Mouse (Mus musculus): ENCODE measurements around the gene Prrt1. TPM values are rescaled to one million over a fixed set of nuclear protein-coding genes. Genes with fewer than 3 reads are reported as not detected.

Gene Prrt1
- total and polyA plus RNA-seq, 3 experiments, result 1.0 TPM; not detected in 2

- no peaks in the 10 kb centered on the region for H3K36me3 ChIP-seq (ENCODE audit: control insufficient read depth in 1 of 2, insufficient read depth in 2 of 2, low read length in 2 of 2)
- no peaks in the 10 kb centered on the region for H3K27me3 ChIP-seq (ENCODE audit: control insufficient read depth in 1 of 2, insufficient read depth in 2 of 2, low read length in 2 of 2)
- DNase-seq (ENCODE audit: low read depth, low spot score), result no peak
- no peak overlapping the region for H3K4me3 ChIP-seq (ENCODE audit: control insufficient read depth in 1 of 2, insufficient read depth in 1 of 2, low read depth in 2 of 2, low read length in 2 of 2)
- no peak for TF ChIP-seq BHLHE40 (IDR thresholded peaks at IDR 0.05; ENCODE audit: borderline replicate concordance, low read depth, low read length)
- no peak for TF ChIP-seq ZC3H11A (IDR thresholded peaks at IDR 0.05; ENCODE audit: low read depth, low read length)
- no peak for TF ChIP-seq CHD1 (IDR thresholded peaks at IDR 0.05; ENCODE audit: low read depth, low read length)
- no peak for TF ChIP-seq UBTF (IDR thresholded peaks at IDR 0.05; ENCODE audit: borderline replicate concordance, insufficient read depth, low read depth, low read length)
- TF ChIP-seq HCFC1 (IDR thresholded peaks at IDR 0.05; ENCODE audit: low read depth, low read length), result no peak
- no peak for TF ChIP-seq RAD21 (IDR thresholded peaks at IDR 0.05; ENCODE audit: low read depth, low read length)
- TF ChIP-seq MAX (IDR thresholded peaks at IDR 0.05; ENCODE audit: low read length), result no peak
- no peak for TF ChIP-seq POLR2AphosphoS2 (IDR thresholded peaks at IDR 0.05; ENCODE audit: low read length)
- no peak for TF ChIP-seq ETS1 (IDR thresholded peaks at IDR 0.05; ENCODE audit: low read depth, low read length)
- TF ChIP-seq MYC (IDR thresholded peaks at IDR 0.05; ENCODE audit: low read depth, low read length), result no peak
- no peak for TF ChIP-seq MXI1 (IDR thresholded peaks at IDR 0.05; ENCODE audit: low read depth, low read length)
- no peak for TF ChIP-seq ELF1 (IDR thresholded peaks at IDR 0.05; ENCODE audit: low read depth, low read length)
- no peak for TF ChIP-seq ZKSCAN1 (IDR thresholded peaks at IDR 0.05; ENCODE audit: low read depth, low read length)
- no peak for TF ChIP-seq TCF12 (IDR thresholded peaks at IDR 0.05; ENCODE audit: low read depth, low read length)
- no peak for TF ChIP-seq CHD2 (IDR thresholded peaks at IDR 0.05; ENCODE audit: low read length)
- no peak for TF ChIP-seq TBP (IDR thresholded peaks at IDR 0.05; ENCODE audit: low read depth, low read length)
- TF ChIP-seq EP300 (IDR thresholded peaks at IDR 0.05; ENCODE audit: low read depth in 1 of 2, low read length in 2 of 2), result no peak
- no peak overlapping the region for H3K27ac ChIP-seq (ENCODE audit: control insufficient read depth, low read depth, low read length)
- no peak overlapping the region for H3K9ac ChIP-seq (ENCODE audit: control insufficient read depth, low read depth, low read length, poor library complexity, severe bottlenecking)
- no peaks in the 10 kb centered on the region for H3K79me2 ChIP-seq (ENCODE audit: control insufficient read depth, insufficient read depth, low read length, poor library complexity)
- H3K9me3 ChIP-seq (replicated peaks; ENCODE audit: insufficient read depth, low read length), result no peaks in the 10 kb centered on the region
- no peaks in the 10 kb centered on the region for H3K4me1 ChIP-seq (ENCODE audit: control insufficient read depth in 1 of 2, insufficient read depth in 2 of 2, low read length in 2 of 2)
These were observed 43.8 kb downstream of the Prrt1 start for GRCm38 (mm10) chr17:34673139-34673538.

GRCm38 (mm10) chr17:34674524-34675204 lies 45.3 kb downstream of the Prrt1 start:
- Histone ChIP-seq H3K4me1 (ENCODE audit: control insufficient read depth in 1 of 2, insufficient read depth in 2 of 2, low read length in 2 of 2) (no peaks in the 10 kb centered on the region), H3K9me3 (replicated peaks; ENCODE audit: insufficient read depth, low read length) (no peaks in the 10 kb centered on the region), H3K79me2 (ENCODE audit: control insufficient read depth, insufficient read depth, low read length, poor library complexity) (no peaks in the 10 kb centered on the region), H3K4me3 (ENCODE audit: control insufficient read depth in 1 of 2, insufficient read depth in 1 of 2, low read depth in 2 of 2, low read length in 2 of 2) (no peak overlapping the region), H3K27me3 (ENCODE audit: control insufficient read depth in 1 of 2, insufficient read depth in 2 of 2, low read length in 2 of 2) (no peaks in the 10 kb centered on the region), H3K9ac (ENCODE audit: control insufficient read depth, low read depth, low read length, poor library complexity, severe bottlenecking) (no peak overlapping the region), H3K36me3 (ENCODE audit: control insufficient read depth in 1 of 2, insufficient read depth in 2 of 2, low read length in 2 of 2) (no peaks in the 10 kb centered on the region), H3K27ac (ENCODE audit: control insufficient read depth, low read depth, low read length) (no peak overlapping the region)
- TF ChIP-seq MEF2A (IDR thresholded peaks at IDR 0.05; ENCODE audit: extremely low read depth, insufficient replicate concordance, low read depth, low read length, poor library complexity, severe bottlenecking), result no peak
- no peak for TF ChIP-seq GABPA (IDR thresholded peaks at IDR 0.05; ENCODE audit: low read depth, low read length)
- no peak for TF ChIP-seq CTCF (IDR thresholded peaks at IDR 0.05 in 2 of 3, conservative IDR thresholded peaks at IDR 0.05 in 1 of 3; ENCODE audit: control insufficient read depth in 1 of 3, insufficient read depth in 1 of 3, low read depth in 2 of 3, low read length in 3 of 3, poor library complexity in 1 of 3, severe bottlenecking in 1 of 3)
- no peak for TF ChIP-seq MYC (IDR thresholded peaks at IDR 0.05; ENCODE audit: low read depth, low read length)
- TF ChIP-seq MXI1 (IDR thresholded peaks at IDR 0.05; ENCODE audit: low read depth, low read length), result no peak
- no peak for TF ChIP-seq HCFC1 (IDR thresholded peaks at IDR 0.05; ENCODE audit: low read depth, low read length)
- no peak for TF ChIP-seq CHD2 (IDR thresholded peaks at IDR 0.05; ENCODE audit: low read length)
- TF ChIP-seq GATA1 (IDR thresholded peaks at IDR 0.05; ENCODE audit: low read depth, low read length), result no peak
- no peak for TF ChIP-seq NELFE (IDR thresholded peaks at IDR 0.05; ENCODE audit: low read depth, low read length)
- no peak for TF ChIP-seq MAX (IDR thresholded peaks at IDR 0.05; ENCODE audit: low read length)
- TF ChIP-seq TBP (IDR thresholded peaks at IDR 0.05; ENCODE audit: low read depth, low read length), result no peak
- TF ChIP-seq POLR2AphosphoS5 (IDR thresholded peaks at IDR 0.05; ENCODE audit: borderline replicate concordance, low read depth, low read length), result no peak
- no peak for TF ChIP-seq ZKSCAN1 (IDR thresholded peaks at IDR 0.05; ENCODE audit: low read depth, low read length)
- no peak for TF ChIP-seq RCOR1 (IDR thresholded peaks at IDR 0.05; ENCODE audit: low read depth, low read length)
- no peak for DNase-seq (ENCODE audit: low read depth, low spot score)

Measured in MEL (cell line).